In the genomic region with DNA sequence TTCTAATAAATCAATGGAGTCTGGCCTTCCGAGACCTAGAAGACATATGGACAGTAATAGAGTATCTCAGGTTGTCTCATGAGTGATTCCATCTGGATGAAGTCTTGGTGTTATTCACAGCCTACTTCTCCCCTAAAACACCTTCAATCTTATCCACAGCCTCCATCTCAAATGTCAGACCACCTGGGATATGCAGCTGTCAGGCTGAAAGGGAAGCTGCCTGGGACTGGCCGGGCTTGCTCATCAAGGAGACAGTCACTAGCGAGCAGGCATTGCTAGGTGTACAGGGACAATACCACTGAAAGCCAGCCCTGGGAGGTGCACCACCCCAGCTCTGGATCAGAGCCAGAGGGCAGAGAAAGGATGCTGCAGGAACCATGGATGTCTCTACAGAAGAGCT, we compare ENCODE assay signal across 27 mouse cellular contexts.
DNase-seq lines count a peak whose midpoint lies in the region; ATAC-seq lines count a peak whose summit lies in the region.
"Had no signal": no experiment of that assay in that cellular context is flagged by ENCODE, and none has a peak within 500 bp of the region (broad histone marks: within the 10 kb centered on the region; RNA-seq: fewer than 3 reads in every experiment).

No protein-coding gene starts in this region.

- H3K9ac ChIP-seq in embryonic facial prominence, embryonic 14.5 days (ENCODE audit: low read depth, low read length), result no peak overlapping the region
- no peak overlapping the region for H3K9ac ChIP-seq in hindbrain, embryonic 12.5 days
- no peak overlapping the region for H3K9ac ChIP-seq in hindbrain, embryonic 13.5 days
- H3K9ac ChIP-seq: embryonic facial prominence, embryonic 12.5 days; hindbrain, embryonic 15.5 days; liver, embryonic 12.5 days; liver, postnatal 0 days; midbrain, embryonic 13.5 days; neural tube, embryonic 13.5 days had no signal

- 46% methylated on average over 3 of the region's 3 CpGs for WGBS in embryonic facial prominence, embryonic 14.5 days
- WGBS in embryonic facial prominence, embryonic 10.5 days, result 68% methylated on average over 3 of the region's 3 CpGs
- 58% methylated on average over 3 of the region's 3 CpGs for WGBS in hindbrain, embryonic 12.5 days
- WGBS in hindbrain, embryonic 13.5 days, result 59% methylated on average over 3 of the region's 3 CpGs

- H3K4me3 ChIP-seq in embryonic facial prominence, embryonic 14.5 days (ENCODE audit: low read depth, low read length), result no peak overlapping the region
- H3K4me3 ChIP-seq in embryonic facial prominence, embryonic 10.5 days, result no peak overlapping the region
- H3K4me3 ChIP-seq in hindbrain, embryonic 12.5 days, result no peak overlapping the region
- H3K4me3 ChIP-seq in hindbrain, embryonic 13.5 days, result no peak overlapping the region
- H3K4me3 ChIP-seq: embryonic facial prominence, embryonic 12.5 days; forebrain, embryonic 10.5 days; hindbrain, embryonic 15.5 days; liver, embryonic 12.5 days; megakaryocyte, embryonic 14.5 days; midbrain, embryonic 13.5 days; neural tube, embryonic 13.5 days had no signal

- no peaks in the 10 kb centered on the region for H3K27me3 ChIP-seq in embryonic facial prominence, embryonic 14.5 days (replicated peaks; ENCODE audit: control insufficient read depth, insufficient read depth, low read length)
- H3K27me3 ChIP-seq in embryonic facial prominence, embryonic 10.5 days (replicated peaks; ENCODE audit: low read depth, poor library complexity, severe bottlenecking), result no peaks in the 10 kb centered on the region
- H3K27me3 ChIP-seq in hindbrain, embryonic 12.5 days, result no peaks in the 10 kb centered on the region
- no peaks in the 10 kb centered on the region for H3K27me3 ChIP-seq in hindbrain, embryonic 13.5 days
- H3K27me3 ChIP-seq: embryonic facial prominence, embryonic 12.5 days; hindbrain, embryonic 15.5 days; liver, embryonic 12.5 days; megakaryocyte, embryonic 14.5 days; midbrain, embryonic 13.5 days; neural tube, embryonic 13.5 days had no signal

- ATAC-seq in embryonic facial prominence, embryonic 14.5 days (ENCODE audit: low read depth), result peak; percentile 47; the same call in 1 of the 2 replicates
- ATAC-seq in hindbrain, embryonic 12.5 days (ENCODE audit: low FRiP score), result 0 out of 2 replicates have a peak, but pooled peaks have one; percentile 29
- ATAC-seq in hindbrain, embryonic 13.5 days (ENCODE audit: low FRiP score), result no peak; the same call in 1 of the 2 replicates
- ATAC-seq in megakaryocyte progenitor cell, adult 5-6 weeks (replicated peaks; ENCODE audit: poor library complexity), result no peak
- ATAC-seq: liver, embryonic 12.5 days; liver, postnatal 0 days; midbrain, embryonic 13.5 days; Patski had no signal

- no peak overlapping the region for H3K4me2 ChIP-seq in embryonic facial prominence, embryonic 14.5 days (ENCODE audit: low read depth, low read length)
- H3K4me2 ChIP-seq in hindbrain, embryonic 12.5 days (replicated peaks), result no peak overlapping the region
- H3K4me2 ChIP-seq in hindbrain, embryonic 13.5 days, result no peak overlapping the region
- H3K4me2 ChIP-seq: embryonic facial prominence, embryonic 12.5 days; heart, embryonic 11.5 days; hindbrain, embryonic 15.5 days; liver, embryonic 12.5 days; midbrain, embryonic 13.5 days; neural tube, embryonic 13.5 days had no signal

- H3K4me1 ChIP-seq in embryonic facial prominence, embryonic 14.5 days (ENCODE audit: control insufficient read depth, insufficient read depth, low read length), result no peaks in the 10 kb centered on the region; the same call in 1 of the 2 replicates
- H3K4me1 ChIP-seq in embryonic facial prominence, embryonic 10.5 days, result no peaks in the 10 kb centered on the region
- peaks cover 7% of the 10 kb centered on the region; the same call in 1 of the 2 replicates for H3K4me1 ChIP-seq in hindbrain, embryonic 12.5 days
- peaks cover 8% of the 10 kb centered on the region for H3K4me1 ChIP-seq in hindbrain, embryonic 13.5 days (replicated peaks)
- H3K4me1 ChIP-seq: embryonic facial prominence, embryonic 12.5 days; hindbrain, embryonic 15.5 days; liver, embryonic 12.5 days had no signal

- no peaks in the 10 kb centered on the region for H3K9me3 ChIP-seq in embryonic facial prominence, embryonic 14.5 days (ENCODE audit: control insufficient read depth, low read length)
- no peaks in the 10 kb centered on the region for H3K9me3 ChIP-seq in embryonic facial prominence, embryonic 10.5 days
- no peaks in the 10 kb centered on the region for H3K9me3 ChIP-seq in hindbrain, embryonic 12.5 days (replicated peaks)
- H3K9me3 ChIP-seq in hindbrain, embryonic 13.5 days, result no peaks in the 10 kb centered on the region
- H3K9me3 ChIP-seq: embryonic facial prominence, embryonic 12.5 days; forebrain, embryonic 10.5 days; hindbrain, embryonic 15.5 days; liver, embryonic 12.5 days; megakaryocyte, embryonic 14.5 days; midbrain, embryonic 13.5 days; neural tube, embryonic 13.5 days had no signal

- no peak for DNase-seq in embryonic facial prominence, embryonic 14.5 days (ENCODE audit: low spot score)
- no peak for DNase-seq in embryonic facial prominence, embryonic 10.5 days (ENCODE audit: low spot score)
- peak; percentile 5 for DNase-seq in left cerebral cortex, postnatal 4 days
- DNase-seq in left cerebral cortex, adult 11 months (ENCODE audit: low spot score), result no peak
- DNase-seq: adrenal gland, postnatal 10 days; cerebellum, adult 11-12 months; gastrocnemius, postnatal 14 days; heart, postnatal 36 days; kidney, adult 2 months; layer of hippocampus, adult 9-11 months; liver, postnatal 0 days; lung, postnatal 36 days; right cerebral cortex, postnatal 4 days; thymus, adult 2 months; thymus, postnatal 36 days had no signal

- no peaks in the 10 kb centered on the region for H3K36me3 ChIP-seq in embryonic facial prominence, embryonic 14.5 days (ENCODE audit: control insufficient read depth, insufficient read depth, low read length)
- H3K36me3 ChIP-seq in embryonic facial prominence, embryonic 10.5 days (replicated peaks), result no peaks in the 10 kb centered on the region
- no peaks in the 10 kb centered on the region for H3K36me3 ChIP-seq in hindbrain, embryonic 12.5 days
- H3K36me3 ChIP-seq in hindbrain, embryonic 13.5 days, result no peaks in the 10 kb centered on the region
- H3K36me3 ChIP-seq: embryonic facial prominence, embryonic 12.5 days; forebrain, embryonic 10.5 days; hindbrain, embryonic 15.5 days; liver, embryonic 12.5 days; midbrain, embryonic 13.5 days; neural tube, embryonic 13.5 days had no signal

- H3K27ac ChIP-seq in embryonic facial prominence, embryonic 14.5 days (replicated peaks; ENCODE audit: low read depth, low read length), result no peak overlapping the region
- no peak overlapping the region for H3K27ac ChIP-seq in embryonic facial prominence, embryonic 10.5 days (replicated peaks)
- H3K27ac ChIP-seq in hindbrain, embryonic 12.5 days, result no peak overlapping the region
- H3K27ac ChIP-seq in hindbrain, embryonic 13.5 days, result no peak overlapping the region
- H3K27ac ChIP-seq: embryonic facial prominence, embryonic 12.5 days; forebrain, embryonic 10.5 days; hindbrain, embryonic 15.5 days; liver, embryonic 12.5 days; midbrain, embryonic 13.5 days; neural tube, embryonic 13.5 days had no signal

- intact Hi-C loops in left cerebral cortex, postnatal 4 days (cut with DNase I), result no loop called here

Comparison
In these comparisons a context has a peak if more than half of its experiments do, and no peak if none do; other contexts are left out.
1. ATAC-seq: peak in embryonic facial prominence, embryonic 14.5 days (single experiment) and hindbrain, embryonic 12.5 days (single experiment); none in hindbrain, embryonic 13.5 days (single experiment) and megakaryocyte progenitor cell, adult 5-6 weeks (single experiment).